Mouse (Mus musculus): ENCODE data around the gene Kif26b.

DNA sequence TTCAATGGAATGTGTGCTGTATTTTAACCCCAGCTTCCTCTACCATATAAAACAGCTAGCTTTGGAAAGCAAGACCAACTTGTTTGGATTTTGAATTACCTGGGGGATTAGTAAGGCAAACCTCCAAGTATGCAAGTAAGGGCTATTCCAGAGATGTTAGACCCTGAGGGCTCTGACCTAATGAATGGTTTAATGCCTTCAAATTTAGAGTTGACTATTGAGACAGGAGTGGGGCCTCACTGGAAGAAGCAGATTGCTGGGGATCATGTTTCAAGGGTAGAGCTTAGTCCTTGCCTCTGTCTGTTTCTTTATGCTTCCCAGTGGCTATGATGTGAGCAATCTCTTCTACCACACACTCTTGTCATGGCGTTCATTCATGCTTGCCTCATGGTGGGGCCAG lies 349.8 kb downstream of the Kif26b start:
- TF ChIP-seq POLR2A (IDR thresholded peaks at IDR 0.05; ENCODE audit: borderline replicate concordance, low read depth, low read length) = no peak
- no peak for TF ChIP-seq CTCF (IDR thresholded peaks at IDR 0.05; ENCODE audit: low read depth, low read length)
